Mouse (Mus musculus) ES-E14 (cell line): ENCODE data around the gene Pacsin2.

ENCODE experiments used
- CHD2 ChIP-seq: IDR thresholded peaks from 2 replicates; pipeline ENCODE4 v1.6.1; 2014; ENCODE audit warnings: mild to moderate bottlenecking, low read depth, low read length, inconsistent platforms
- HCFC1 ChIP-seq: IDR thresholded peaks from 2 replicates; pipeline ENCODE4 v1.6.1; 2012; ENCODE audit warnings: low read length, inconsistent platforms, borderline replicate concordance; ENCODE audit not compliant: insufficient read depth
- MAFK ChIP-seq: IDR thresholded peaks from 2 replicates; pipeline ENCODE4 v1.6.1; 2014; ENCODE audit warnings: mild to moderate bottlenecking, low read depth, low read length, inconsistent platforms; ENCODE audit not compliant: insufficient read depth
- ZC3H11A ChIP-seq: IDR thresholded peaks from 2 replicates; pipeline ENCODE4 v1.6.1; 2012; ENCODE audit warnings: low read depth, mild to moderate bottlenecking, inconsistent platforms, low read length, borderline replicate concordance
- ZNF384 ChIP-seq: IDR thresholded peaks from 2 replicates; pipeline ENCODE4 v1.6.1; 2012; ENCODE audit warnings: low read depth, low read length, inconsistent platforms

DNA sequence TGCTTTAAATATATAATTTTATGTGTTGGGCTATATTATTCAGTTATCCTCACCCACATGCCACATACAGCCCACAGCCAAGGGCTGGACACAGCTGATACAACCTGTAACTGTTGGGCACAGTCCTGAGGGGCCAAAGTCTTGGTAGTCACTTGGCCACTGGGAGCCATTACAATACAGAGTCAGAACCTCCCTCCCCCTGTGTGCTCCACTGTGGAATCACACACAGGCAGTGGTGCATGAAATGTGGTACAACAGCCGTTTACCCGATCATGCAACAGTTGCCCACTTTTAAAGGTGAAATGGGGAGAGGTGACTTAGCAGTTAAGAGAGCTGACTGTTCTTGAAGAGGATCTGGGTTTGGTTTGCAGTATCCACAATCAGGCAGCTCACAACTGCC lies 14.4 kb downstream of the Pacsin2 start:
- TF ChIP-seq CHD2 (no peak), ZC3H11A (no peak), ZNF384 (no peak), MAFK (no peak), HCFC1 (no peak)
